Mouse (Mus musculus) cerebellum, adult 2 months (tissue): ENCODE measurements around the gene Dnttip1. TPM values are rescaled to one million over a fixed set of nuclear protein-coding genes. Genes with fewer than 3 reads are reported as not detected.
A peak's percentile ranks its signal among the peaks of the same experiment; 100 is the strongest.

Experiments
- DNase-seq, 2 experiments: peaks; one replicate each; pipeline ENCODE4 v3.0.0; 2021
- H3K27ac ChIP-seq: fragments of 200-500 bp; 2 replicates; pipeline ENCODE4 v1.5.1; 2012; ENCODE audit warnings: low read length, control low read depth, inconsistent platforms; ENCODE audit not compliant: insufficient read depth
- H3K27me3 ChIP-seq: fragments of 200-500 bp; 2 replicates; pipeline ENCODE4 v1.6.1; 2012; ENCODE audit warnings: inconsistent platforms, mild to moderate bottlenecking, low read length, moderate library complexity; ENCODE audit not compliant: control insufficient read depth, insufficient read depth
- H3K4me1 ChIP-seq: fragments of 200-500 bp; 2 replicates; pipeline ENCODE4 v1.6.1; 2011; ENCODE audit warnings: low read length; ENCODE audit not compliant: control insufficient read depth, insufficient read depth
- H3K4me3 ChIP-seq: fragments of 200-500 bp; replicated peaks from 2 replicates; pipeline ENCODE3; 2011; ENCODE audit warnings: mild to moderate bottlenecking, low read depth, low read length, control low read depth; ENCODE audit not compliant: insufficient read depth
- CTCF ChIP-seq: fragments of 200-500 bp; IDR thresholded peaks from 2 replicates; pipeline ENCODE4 v1.5.1; 2011; ENCODE audit warnings: low read depth, mild to moderate bottlenecking, control low read depth, low read length, moderate library complexity, borderline replicate concordance; ENCODE audit not compliant: insufficient read depth
- POLR2A ChIP-seq: fragments of 200-500 bp; IDR thresholded peaks from 2 replicates; pipeline ENCODE4 v1.6.1; 2011; ENCODE audit warnings: low read length, control low read depth, borderline replicate concordance; ENCODE audit not compliant: insufficient read depth
- WGBS: fragments of 180-500 bp; shearing (Covaris S2); methylation state at CpG from one replicate; pipeline ENCODE4 v1.1.7; 2018; 5-methylcytosine and 5-hydroxymethylcytosine counted together
- polyA plus RNA-seq: library from polyadenylated mRNA; depleted of rRNA; stranded (reverse); fragments of >200 nt; gene quantifications from 2 replicates; pipeline ENCODE4 v1.2.3, GENCODE M21; 2012

The Dnttip1 gene
- polyA plus RNA-seq, 1 experiment, result 44.3 TPM

GRCm38 (mm10) chr2:164723276-164723675, 22.5 kb upstream of the Dnttip1 start:
- H3K27me3 ChIP-seq, result no peaks in the 10 kb centered on the region
- H3K4me1 ChIP-seq, result no peaks in the 10 kb centered on the region
- 54% methylated on average over 4 of the region's 4 CpGs for WGBS
- no peak overlapping the region for H3K4me3 ChIP-seq
- no peak for DNase-seq
- TF ChIP-seq CTCF, result no peak
- no peak for TF ChIP-seq POLR2A
- no peak overlapping the region for H3K27ac ChIP-seq

GRCm38 (mm10) chr2:164725895-164726619, 19.7 kb upstream of the Dnttip1 start:
- no peak overlapping the region for H3K27ac ChIP-seq
- DNase-seq, result peak; percentile 39 to 50
- 19% methylated on average over 6 of the region's 6 CpGs for WGBS

GRCm38 (mm10) chr2:164731719-164732118, 14.1 kb upstream of the Dnttip1 start:
- Histone ChIP-seq H3K27ac (no peak overlapping the region), H3K4me1 (no peaks in the 10 kb centered on the region), H3K27me3 (no peaks in the 10 kb centered on the region; the same call in 1 of the 2 replicates), H3K4me3 (no peak overlapping the region)
- 81% methylated on average over 5 of the region's 5 CpGs for WGBS
- DNase-seq, result no peak
- TF ChIP-seq CTCF (no peak), POLR2A (no peak)

More at GRCm38 (mm10) chr2:164725895-164726619, 19.7 kb upstream of the Dnttip1 start:
- TF ChIP-seq POLR2A (no peak), CTCF (peak; percentile 74)
- H3K27me3 ChIP-seq, result no peaks in the 10 kb centered on the region
- H3K4me3 ChIP-seq, result no peak overlapping the region
- H3K4me1 ChIP-seq, result no peaks in the 10 kb centered on the region

- 93% methylated on average over 2 of the region's 2 CpGs for WGBS
- H3K4me1 ChIP-seq, result no peaks in the 10 kb centered on the region
- H3K4me3 ChIP-seq, result no peak overlapping the region
- DNase-seq, result no peak
- H3K27ac ChIP-seq, result no peak overlapping the region
- TF ChIP-seq CTCF (no peak), POLR2A (no peak)
- no peaks in the 10 kb centered on the region; the same call in 1 of the 2 replicates for H3K27me3 ChIP-seq
These were observed 12.5 kb upstream of the Dnttip1 start for GRCm38 (mm10) chr2:164733259-164733658.

- Histone ChIP-seq H3K27ac (no peak overlapping the region), H3K4me1 (no peaks in the 10 kb centered on the region), H3K27me3 (no peaks in the 10 kb centered on the region; the same call in 1 of the 2 replicates), H3K4me3 (no peak overlapping the region)
- TF ChIP-seq POLR2A (no peak), CTCF (no peak)
- 83% methylated on average over 5 of the region's 5 CpGs for WGBS
- DNase-seq, result no peak
These were observed 10.9 kb upstream of the Dnttip1 start for GRCm38 (mm10) chr2:164734839-164735238.

- WGBS, result 85% methylated on average over 5 of the region's 5 CpGs
- no peak for DNase-seq
- no peaks in the 10 kb centered on the region for H3K4me1 ChIP-seq
- H3K27ac ChIP-seq, result no peak overlapping the region
- H3K4me3 ChIP-seq, result no peak overlapping the region
- TF ChIP-seq POLR2A (no peak), CTCF (no peak)
- no peaks in the 10 kb centered on the region; the same call in 1 of the 2 replicates for H3K27me3 ChIP-seq
These were observed 10.3 kb upstream of the Dnttip1 start for GRCm38 (mm10) chr2:164735446-164735845.

- WGBS, result 75% methylated on average over 3 of the region's 3 CpGs
- Histone ChIP-seq H3K27ac (no peak overlapping the region), H3K27me3 (no peaks in the 10 kb centered on the region; the same call in 1 of the 2 replicates), H3K4me1 (no peaks in the 10 kb centered on the region), H3K4me3 (no peak overlapping the region)
- TF ChIP-seq CTCF (no peak), POLR2A (no peak)
- DNase-seq, result no peak
These were observed 8.2 kb upstream of the Dnttip1 start for GRCm38 (mm10) chr2:164737377-164738090.
